Mouse (Mus musculus) stomach, postnatal 0 days (tissue): ENCODE data around the gene Nr5a2. TPM values are rescaled to one million over a fixed set of nuclear protein-coding genes. Genes with fewer than 3 reads are reported as not detected.

Experiments used
- ATAC-seq: fragments of 200-750 bp; cut with Nextera tagmentation; 2 replicates; pipeline ENCODE4 v1.8.0; 2017; ENCODE audit not compliant: low FRiP score, low TSS enrichment
- DNase-seq: peaks from one replicate; pipeline ENCODE4 v3.0.0-alpha.2; 2016; ENCODE audit warnings: low spot score
- H3K27ac ChIP-seq: fragments of 300-500 bp; sonication (generic); replicated peaks from 2 replicates; pipeline ENCODE4 v1.5.1; 2014; ENCODE audit warnings: mild to moderate bottlenecking, control low read depth
- H3K27me3 ChIP-seq: fragments of 300-500 bp; sonication (generic); 2 replicates; pipeline ENCODE4 v1.6.1; 2014; ENCODE audit warnings: low read length; ENCODE audit not compliant: control insufficient read depth, insufficient read depth
- H3K36me3 ChIP-seq: fragments of 300-500 bp; sonication (generic); 2 replicates; pipeline ENCODE4 v1.6.1; 2014; ENCODE audit warnings: low read length, mixed read lengths; ENCODE audit not compliant: control insufficient read depth, insufficient read depth
- H3K4me1 ChIP-seq: fragments of 300-500 bp; sonication (generic); replicated peaks from 2 replicates; pipeline ENCODE4 v1.6.1; 2014; ENCODE audit warnings: antibody characterized with exemption; ENCODE audit not compliant: control insufficient read depth, insufficient read depth
- H3K4me2 ChIP-seq: fragments of 300-500 bp; sonication (generic); replicated peaks from 2 replicates; pipeline ENCODE4 v1.6.1; 2014; ENCODE audit warnings: low read depth, mild to moderate bottlenecking, control low read depth, moderate library complexity
- H3K4me3 ChIP-seq: fragments of 300-500 bp; sonication (generic); 2 replicates; pipeline ENCODE4 v1.5.1; 2014; ENCODE audit warnings: low read depth, low read length, control low read depth
- H3K9ac ChIP-seq: fragments of 300-500 bp; sonication (generic); 2 replicates; pipeline ENCODE4 v1.6.1; 2014; ENCODE audit warnings: mild to moderate bottlenecking, low read length, control low read depth, mixed read lengths
- H3K9me3 ChIP-seq: fragments of 300-500 bp; sonication (generic); 2 replicates; pipeline ENCODE4 v1.6.1; 2016; ENCODE audit warnings: low read length; ENCODE audit not compliant: control insufficient read depth
- CTCF ChIP-seq: IDR thresholded peaks from 2 replicates; pipeline ENCODE4 v1.5.1; 2016; ENCODE audit warnings: antibody characterized with exemption, low read depth, mild to moderate bottlenecking, moderate library complexity
- EP300 ChIP-seq: optimal IDR thresholded peaks from 2 replicates; pipeline ENCODE3; 2016; ENCODE audit warnings: antibody characterized with exemption
- WGBS: fragments of 180-500 bp; shearing (Covaris S2); extraction: QIAGEN DNeasy Blood & Tissue Kit; methylation state at CpG from one replicate; pipeline ENCODE4 v1.1.7; 2014; 5-methylcytosine and 5-hydroxymethylcytosine counted together
- polyA plus RNA-seq: library from polyadenylated mRNA; unstranded; fragments of >200 nt; fragmentation: Nextera tagmentation; extraction: Ambion mirVana; gene quantifications from 2 replicates; pipeline ENCODE4 v1.2.1, GENCODE M21; 2015

The Nr5a2 gene
- polyA plus RNA-seq, 1 experiment from 2014 or later: 0.51 TPM

GRCm38 (mm10) chr1:136911996-136912395 is 48.3 kb downstream of the Nr5a2 start:
- Histone ChIP-seq H3K4me3 (no peak overlapping the region), H3K9me3 (no peaks in the 10 kb centered on the region), H3K27ac (no peak overlapping the region), H3K36me3 (no peaks in the 10 kb centered on the region), H3K4me2 (no peak overlapping the region), H3K9ac (no peak overlapping the region), H3K27me3 (no peaks in the 10 kb centered on the region), H3K4me1 (no peaks in the 10 kb centered on the region)
- ATAC-seq (no peak), DNase-seq (no peak)
- TF ChIP-seq EP300 (no peak), CTCF (no peak)
- 61% methylated on average over 10 of the region's 10 CpGs for WGBS

- H3K9ac ChIP-seq: no peak overlapping the region
- H3K4me2 ChIP-seq: no peak overlapping the region
- H3K9me3 ChIP-seq: no peaks in the 10 kb centered on the region
- TF ChIP-seq CTCF (no peak), EP300 (no peak)
- no peaks in the 10 kb centered on the region for H3K36me3 ChIP-seq
- ATAC-seq (no peak), DNase-seq (no peak)
- no peaks in the 10 kb centered on the region for H3K27me3 ChIP-seq
- no peaks in the 10 kb centered on the region for H3K4me1 ChIP-seq
- WGBS: 51% methylated on average over 2 of the region's 2 CpGs
- no peak overlapping the region for H3K4me3 ChIP-seq
- no peak overlapping the region for H3K27ac ChIP-seq
Observed at GRCm38 (mm10) chr1:136911594-136911860, 48.7 kb downstream of the Nr5a2 start.

GRCm38 (mm10) chr1:136910741-136911593 is 49.3 kb downstream of the Nr5a2 start:
- Histone ChIP-seq H3K4me1 (no peaks in the 10 kb centered on the region), H3K36me3 (no peaks in the 10 kb centered on the region), H3K27me3 (no peaks in the 10 kb centered on the region), H3K4me2 (no peak overlapping the region), H3K27ac (no peak overlapping the region), H3K9me3 (no peaks in the 10 kb centered on the region), H3K4me3 (no peak overlapping the region), H3K9ac (no peak overlapping the region)
- no peak for TF ChIP-seq EP300
- TF ChIP-seq CTCF: no peak
- no peak for DNase-seq
- no peak for ATAC-seq
- WGBS: 43% methylated on average over 12 of the region's 12 CpGs

GRCm38 (mm10) chr1:136910144-136910543 is 50.1 kb downstream of the Nr5a2 start:
- Histone ChIP-seq H3K4me3 (no peak overlapping the region), H3K4me2 (peak overlapping the region; percentile 24; the same call in 1 of the 2 replicates), H3K4me1 (no peaks in the 10 kb centered on the region), H3K27me3 (no peaks in the 10 kb centered on the region), H3K9me3 (no peaks in the 10 kb centered on the region), H3K36me3 (no peaks in the 10 kb centered on the region), H3K27ac (no peak overlapping the region), H3K9ac (no peak overlapping the region)
- ATAC-seq: peak; percentile 51; the same call in 1 of the 2 replicates
- WGBS: 68% methylated on average over 12 of the region's 12 CpGs
- DNase-seq: peak; percentile 32
- no peak for TF ChIP-seq CTCF
- TF ChIP-seq EP300: no peak

GRCm38 (mm10) chr1:136909494-136910037 is 50.7 kb downstream of the Nr5a2 start:
- ATAC-seq (no peak), DNase-seq (no peak)
- H3K4me3 ChIP-seq: no peak overlapping the region
- WGBS: 83% methylated on average over 6 of the region's 6 CpGs
- H3K9me3 ChIP-seq: no peaks in the 10 kb centered on the region
- no peaks in the 10 kb centered on the region for H3K4me1 ChIP-seq
- no peak overlapping the region for H3K9ac ChIP-seq
- no peak overlapping the region for H3K4me2 ChIP-seq
- no peaks in the 10 kb centered on the region for H3K27me3 ChIP-seq
- TF ChIP-seq EP300 (no peak), CTCF (no peak)
- no peak overlapping the region for H3K27ac ChIP-seq
- no peaks in the 10 kb centered on the region for H3K36me3 ChIP-seq

GRCm38 (mm10) chr1:136898130-136898529 is 62.1 kb downstream of the Nr5a2 start:
- Histone ChIP-seq H3K4me3 (no peak overlapping the region), H3K27ac (no peak overlapping the region), H3K27me3 (no peaks in the 10 kb centered on the region), H3K9me3 (no peaks in the 10 kb centered on the region), H3K36me3 (no peaks in the 10 kb centered on the region), H3K9ac (no peak overlapping the region), H3K4me2 (no peak overlapping the region), H3K4me1 (no peaks in the 10 kb centered on the region)
- no peak for DNase-seq
- 77% methylated on average over 4 of the region's 4 CpGs for WGBS
- TF ChIP-seq CTCF (no peak), EP300 (no peak)
- ATAC-seq: no peak
